In genomic region chr10:25118674-25119670, GRCm38 (mm10) we compare ENCODE assay signal across 8 mouse cellular contexts.
A peak's percentile ranks its signal among the peaks of the same experiment; 100 is the strongest.
DNase-seq lines count a peak whose midpoint lies in the region; ATAC-seq and TF ChIP-seq lines count a peak whose summit lies in the region.

No protein-coding gene starts in this region.

- H3K4me1 ChIP-seq in limb, embryonic 15.5 days = peaks cover 4% of the 10 kb centered on the region; the same call in 1 of the 2 replicates
- peaks cover 6% of the 10 kb centered on the region; the same call in 1 of the 2 replicates for H3K4me1 ChIP-seq in limb, embryonic 10.5 days
- 0 out of 2 replicates have a peak, but pooled peaks cover 2% of the 10 kb centered on the region for H3K4me1 ChIP-seq in lung, postnatal 0 days (ENCODE audit: insufficient read depth, low read depth, low read length)
- no peaks in the 10 kb centered on the region for H3K4me1 ChIP-seq in stomach, postnatal 0 days (replicated peaks; ENCODE audit: control insufficient read depth, insufficient read depth)

- H3K4me2 ChIP-seq in limb, embryonic 15.5 days = no peak overlapping the region
- no peak overlapping the region; the same call in 1 of the 2 replicates for H3K4me2 ChIP-seq in lung, postnatal 0 days (replicated peaks; ENCODE audit: low read depth, low read length)
- H3K4me2 ChIP-seq in stomach, postnatal 0 days (replicated peaks; ENCODE audit: low read depth) = peak overlapping the region; percentile 31; the same call in 1 of the 2 replicates

- TF ChIP-seq EP300 in lung, postnatal 0 days (IDR thresholded peaks at IDR 0.05) = no peak
- TF ChIP-seq EP300 in stomach, postnatal 0 days (optimal IDR thresholded peaks at IDR 0.05) = no peak

- DNase-seq in limb, embryonic 10.5 days (ENCODE audit: low spot score) = no peak
- DNase-seq in heart, adult 9 months (ENCODE audit: low spot score in 2 of 2) = peak; percentile 9 to 31
- peak; percentile 41 for DNase-seq in lung, postnatal 0 days (ENCODE audit: low spot score)
- DNase-seq in stomach, postnatal 0 days (ENCODE audit: low spot score) = peak; percentile 68
- DNase-seq in adrenal gland, adult 2 months = no peak
- no peak for DNase-seq in adipocyte (ENCODE audit: low spot score)
- DNase-seq in urinary bladder, postnatal 25 days (ENCODE audit: low spot score) = no peak

- 42% methylated on average over 17 of the region's 17 CpGs for WGBS in limb, embryonic 15.5 days
- 46% methylated on average over 17 of the region's 17 CpGs for WGBS in limb, embryonic 10.5 days
- WGBS in lung, postnatal 0 days = 27% methylated on average over 17 of the region's 17 CpGs
- 31% methylated on average over 17 of the region's 17 CpGs for WGBS in stomach, postnatal 0 days

- 0 out of 2 replicates have a peak, but pooled peaks have one; percentile 30 for ATAC-seq in limb, embryonic 15.5 days (ENCODE audit: insufficient number of reproducible peaks, low FRiP score, low TSS enrichment, low read depth)
- ATAC-seq in lung, postnatal 0 days = peak; percentile 69
- ATAC-seq in stomach, postnatal 0 days (ENCODE audit: low FRiP score, low TSS enrichment) = peak; percentile 95

- no peaks in the 10 kb centered on the region for H3K27me3 ChIP-seq in limb, embryonic 15.5 days
- H3K27me3 ChIP-seq in limb, embryonic 10.5 days (ENCODE audit: low read depth, poor library complexity, severe bottlenecking) = no peaks in the 10 kb centered on the region
- no peaks in the 10 kb centered on the region for H3K27me3 ChIP-seq in lung, postnatal 0 days (replicated peaks; ENCODE audit: insufficient read depth, low read length)
- no peaks in the 10 kb centered on the region for H3K27me3 ChIP-seq in stomach, postnatal 0 days (ENCODE audit: control insufficient read depth, insufficient read depth, low read length)

- H3K9me3 ChIP-seq in limb, embryonic 15.5 days = no peaks in the 10 kb centered on the region
- H3K9me3 ChIP-seq in limb, embryonic 10.5 days (replicated peaks) = no peaks in the 10 kb centered on the region
- H3K9me3 ChIP-seq in lung, postnatal 0 days (ENCODE audit: low read length) = no peaks in the 10 kb centered on the region
- H3K9me3 ChIP-seq in stomach, postnatal 0 days (ENCODE audit: control insufficient read depth, low read length) = no peaks in the 10 kb centered on the region

- H3K9ac ChIP-seq in limb, embryonic 15.5 days = no peak overlapping the region
- no peak overlapping the region for H3K9ac ChIP-seq in lung, postnatal 0 days (replicated peaks; ENCODE audit: low read depth)
- H3K9ac ChIP-seq in stomach, postnatal 0 days (ENCODE audit: low read length) = no peak overlapping the region

- no peak overlapping the region for H3K4me3 ChIP-seq in limb, embryonic 15.5 days
- no peak overlapping the region for H3K4me3 ChIP-seq in limb, embryonic 10.5 days
- H3K4me3 ChIP-seq in lung, postnatal 0 days (ENCODE audit: low read depth, low read length) = no peak overlapping the region
- H3K4me3 ChIP-seq in stomach, postnatal 0 days (ENCODE audit: low read depth, low read length) = no peak overlapping the region

- peak; percentile 28 for TF ChIP-seq CTCF in lung, postnatal 0 days (IDR thresholded peaks at IDR 0.05)
- TF ChIP-seq CTCF in stomach, postnatal 0 days (IDR thresholded peaks at IDR 0.05; ENCODE audit: low read depth) = no peak

- H3K27ac ChIP-seq in limb, embryonic 15.5 days = no peak overlapping the region
- no peak overlapping the region for H3K27ac ChIP-seq in limb, embryonic 10.5 days
- H3K27ac ChIP-seq in lung, postnatal 0 days (ENCODE audit: low read length) = peak overlapping the region; percentile 43; the same call in 1 of the 2 replicates
- H3K27ac ChIP-seq in stomach, postnatal 0 days (replicated peaks) = peak overlapping the region; percentile 74

- H3K36me3 ChIP-seq in limb, embryonic 15.5 days = no peaks in the 10 kb centered on the region
- no peaks in the 10 kb centered on the region for H3K36me3 ChIP-seq in limb, embryonic 10.5 days
- no peaks in the 10 kb centered on the region for H3K36me3 ChIP-seq in lung, postnatal 0 days (ENCODE audit: insufficient read depth, low read length)
- H3K36me3 ChIP-seq in stomach, postnatal 0 days (ENCODE audit: control insufficient read depth, insufficient read depth, low read length) = no peaks in the 10 kb centered on the region

Comparison
In these comparisons a context has a peak if more than half of its experiments do, and no peak if none do; other contexts are left out.
1. ATAC-seq: peak in every context shown above with its lines; median percentile 95 in stomach, postnatal 0 days; 69 in lung, postnatal 0 days; 30 in limb, embryonic 15.5 days.
2. H3K27ac ChIP-seq: peak in lung, postnatal 0 days (single experiment) and stomach, postnatal 0 days (single experiment); none in limb, embryonic 15.5 days (single experiment) and limb, embryonic 10.5 days (single experiment).
3. DNase-seq: peak in heart, adult 9 months (2 of 2), lung, postnatal 0 days (single experiment) and stomach, postnatal 0 days (single experiment); none in limb, embryonic 10.5 days (single experiment), adrenal gland, adult 2 months (single experiment), adipocyte (single experiment) and urinary bladder, postnatal 25 days (single experiment).